Mouse (Mus musculus): ENCODE measurements around the gene Olfr1495.

DNA sequence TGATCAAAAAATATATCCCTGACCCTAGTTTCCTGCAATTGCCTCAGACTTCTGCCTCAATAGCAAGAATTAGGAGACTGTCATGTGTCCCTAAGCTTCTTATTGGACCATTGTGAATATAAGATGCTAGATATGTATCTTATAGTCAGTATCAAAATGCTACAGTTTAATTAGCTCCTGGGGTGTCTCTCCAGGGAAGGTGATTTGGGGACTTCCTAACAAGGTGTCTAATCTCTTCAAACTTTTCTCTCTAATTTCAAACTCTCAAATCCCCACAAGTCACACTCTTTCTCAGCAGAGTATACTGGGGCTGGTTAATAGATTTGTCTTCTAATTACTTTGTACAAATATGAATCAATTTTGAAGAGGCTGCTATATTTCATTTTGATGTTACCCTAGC lies 33.7 kb downstream of the Olfr1495 start, which contains the start of gene Olfr1497:
- TF ChIP-seq CTCF (IDR thresholded peaks at IDR 0.05; ENCODE audit: low read depth, low read length) (no peak), POLR2A (IDR thresholded peaks at IDR 0.05; ENCODE audit: extremely low read depth, insufficient read depth, low read length) (no peak)

Data from liver, adult 2 months (tissue).